Mouse (Mus musculus): ENCODE data around the gene Kitl.

DNA sequence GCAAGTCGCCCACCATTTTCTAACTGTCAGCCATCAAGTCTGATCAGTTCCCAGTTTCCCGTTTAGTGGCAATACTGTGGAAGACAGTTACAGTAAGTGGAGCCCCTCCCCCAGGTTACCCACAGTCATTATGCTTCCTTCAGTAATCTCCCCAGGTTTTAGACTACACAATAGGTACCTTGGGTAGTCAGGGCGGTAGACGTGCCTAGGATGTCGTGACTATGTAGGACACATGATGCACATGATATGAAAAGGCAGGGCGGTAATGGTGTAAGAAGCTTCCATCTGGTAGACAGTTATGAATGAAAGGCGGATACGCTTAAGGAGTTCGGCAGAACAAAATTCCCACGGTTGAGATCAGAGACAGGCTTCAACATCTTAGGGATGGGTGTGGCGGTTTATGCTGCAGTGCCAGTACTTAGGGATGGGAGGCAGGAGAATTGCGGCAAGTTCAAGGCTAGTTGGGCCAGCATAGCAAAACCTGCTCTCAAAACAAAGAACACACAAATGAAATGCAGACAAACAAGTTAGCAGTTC is 15.6 kb downstream of the Kitl start:
- TF ChIP-seq CTCF (IDR thresholded peaks at IDR 0.05; ENCODE audit: borderline replicate concordance, insufficient read depth, low read depth, low read length) (no peak), POLR2A (IDR thresholded peaks at IDR 0.05; ENCODE audit: borderline replicate concordance, insufficient read depth, low read length) (no peak)
